Mouse (Mus musculus) spleen, adult 2 months (tissue): ENCODE data around the gene Pigm. TPM values are rescaled to one million over a fixed set of nuclear protein-coding genes. Genes with fewer than 3 reads are reported as not detected.

Source experiments
- DNase-seq, 2 experiments: peaks; one replicate each; pipeline versions ENCODE4 v3.0.0 to v3.0.0-alpha.2; 2012 to 2021; ENCODE audit warnings: low spot score in 2 of 2, low read depth in 1 of 2
- H3K27ac ChIP-seq: fragments of 200-500 bp; 2 replicates; pipeline ENCODE4 v1.5.1; 2012; ENCODE audit warnings: low read length, inconsistent platforms; ENCODE audit not compliant: insufficient read depth
- H3K27me3 ChIP-seq: fragments of 200-500 bp; 2 replicates; pipeline ENCODE4 v1.6.1; 2012; ENCODE audit warnings: mild to moderate bottlenecking, moderate library complexity, low read length, inconsistent platforms; ENCODE audit not compliant: control insufficient read depth, insufficient read depth
- H3K36me3 ChIP-seq: fragments of 200-500 bp; 2 replicates; pipeline ENCODE4 v1.6.1; 2012; ENCODE audit warnings: mild to moderate bottlenecking, low read length, inconsistent platforms; ENCODE audit not compliant: control insufficient read depth, insufficient read depth
- H3K4me1 ChIP-seq: fragments of 200-500 bp; 2 replicates; pipeline ENCODE4 v1.6.1; 2011; ENCODE audit warnings: inconsistent platforms; ENCODE audit not compliant: control insufficient read depth, insufficient read depth, insufficient read length
- H3K4me3 ChIP-seq: fragments of 200-500 bp; 2 replicates; pipeline ENCODE4 v1.5.1; 2011; ENCODE audit warnings: mild to moderate bottlenecking, inconsistent platforms; ENCODE audit not compliant: insufficient read depth, insufficient read length; ENCODE audit errors: extremely low read depth
- CTCF ChIP-seq: fragments of 200-500 bp; IDR thresholded peaks from 2 replicates; pipeline ENCODE4 v1.5.1; 2011; ENCODE audit warnings: mild to moderate bottlenecking, inconsistent platforms; ENCODE audit not compliant: insufficient read depth, insufficient read length, insufficient replicate concordance; ENCODE audit errors: extremely low read depth
- POLR2A ChIP-seq: fragments of 200-500 bp; IDR thresholded peaks from 2 replicates; pipeline ENCODE4 v1.6.1; 2011; ENCODE audit warnings: low read depth, low read length, inconsistent platforms
- WGBS: fragments of 180-500 bp; shearing (Covaris S2); methylation state at CpG from one replicate; pipeline ENCODE4 v1.1.7; 2018; 5-methylcytosine and 5-hydroxymethylcytosine counted together
- polyA plus RNA-seq: library from polyadenylated mRNA; depleted of rRNA; stranded (reverse); fragments of >200 nt; gene quantifications from 2 replicates; pipeline ENCODE4 v1.2.3, GENCODE M21; 2012

The Pigm gene
- polyA plus RNA-seq, 1 experiment = 8.8 TPM

GRCm38 (mm10) chr1:172349916-172350812 lies 26.2 kb upstream of the Pigm start:
- H3K36me3 ChIP-seq = no peaks in the 10 kb centered on the region
- TF ChIP-seq CTCF (no peak), POLR2A (no peak)
- H3K27ac ChIP-seq = no peak overlapping the region
- H3K4me1 ChIP-seq = no peaks in the 10 kb centered on the region
- no peak for DNase-seq
- no peak overlapping the region for H3K4me3 ChIP-seq
- WGBS = 46% methylated on average over 19 of the region's 19 CpGs
- no peaks in the 10 kb centered on the region; the same call in 1 of the 2 replicates for H3K27me3 ChIP-seq

- 70% methylated on average over 6 of the region's 6 CpGs for WGBS
- TF ChIP-seq CTCF (no peak), POLR2A (no peak)
- H3K27ac ChIP-seq = no peak overlapping the region
- DNase-seq = no peak
- no peaks in the 10 kb centered on the region for H3K4me1 ChIP-seq
- no peaks in the 10 kb centered on the region for H3K36me3 ChIP-seq
- H3K27me3 ChIP-seq = no peaks in the 10 kb centered on the region; the same call in 1 of the 2 replicates
- H3K4me3 ChIP-seq = no peak overlapping the region
Observed at GRCm38 (mm10) chr1:172352001-172352400, 24.3 kb upstream of the Pigm start.

- no peak for DNase-seq
- no peak overlapping the region for H3K27ac ChIP-seq
- no peak for TF ChIP-seq POLR2A
- WGBS = 37% methylated on average over 3 of the region's 3 CpGs
- H3K4me1 ChIP-seq = no peaks in the 10 kb centered on the region
- H3K27me3 ChIP-seq = no peaks in the 10 kb centered on the region; the same call in 1 of the 2 replicates
- H3K36me3 ChIP-seq = no peaks in the 10 kb centered on the region
- H3K4me3 ChIP-seq = no peak overlapping the region
Observed at GRCm38 (mm10) chr1:172352453-172352852, 23.9 kb upstream of the Pigm start.

- no peak for TF ChIP-seq CTCF
- no peak for TF ChIP-seq POLR2A
- Histone ChIP-seq H3K36me3 (no peaks in the 10 kb centered on the region), H3K27me3 (no peaks in the 10 kb centered on the region; the same call in 1 of the 2 replicates), H3K4me1 (no peaks in the 10 kb centered on the region), H3K27ac (no peak overlapping the region), H3K4me3 (no peak overlapping the region)
- WGBS = 66% methylated on average over 3 of the region's 3 CpGs
- DNase-seq = no peak
Observed at GRCm38 (mm10) chr1:172355336-172355735, 21.0 kb upstream of the Pigm start.

- H3K4me3 ChIP-seq = no peak overlapping the region
- WGBS = 6% methylated on average over 1 of the region's 1 CpGs
- H3K4me1 ChIP-seq = no peaks in the 10 kb centered on the region
- no peaks in the 10 kb centered on the region for H3K36me3 ChIP-seq
- peak; percentile 90; the same call in 1 of the 2 replicates for TF ChIP-seq CTCF
- no peak for TF ChIP-seq POLR2A
- DNase-seq = peak in 1 of 2 experiments; percentile 55
- H3K27me3 ChIP-seq = no peaks in the 10 kb centered on the region; the same call in 1 of the 2 replicates
- H3K27ac ChIP-seq = no peak overlapping the region
Observed at GRCm38 (mm10) chr1:172357550-172357949, 18.8 kb upstream of the Pigm start.

GRCm38 (mm10) chr1:172358341-172358740 lies 18.0 kb upstream of the Pigm start:
- 80% methylated on average over 10 of the region's 10 CpGs for WGBS
- no peak for TF ChIP-seq CTCF
- no peak for TF ChIP-seq POLR2A
- DNase-seq = no peak

GRCm38 (mm10) chr1:172364684-172365083 lies 11.7 kb upstream of the Pigm start:
- TF ChIP-seq POLR2A (no peak), CTCF (peak; percentile 36; the same call in 1 of the 2 replicates)
- peaks cover 2% of the 10 kb centered on the region; the same call in 1 of the 2 replicates for H3K4me1 ChIP-seq
- 16% methylated on average over 6 of the region's 6 CpGs for WGBS
- DNase-seq = no peak
- no peak overlapping the region for H3K4me3 ChIP-seq
- no peak overlapping the region for H3K27ac ChIP-seq
- no peaks in the 10 kb centered on the region for H3K36me3 ChIP-seq
- no peaks in the 10 kb centered on the region; the same call in 1 of the 2 replicates for H3K27me3 ChIP-seq

More at GRCm38 (mm10) chr1:172358341-172358740, 18.0 kb upstream of the Pigm start:
- H3K4me1 ChIP-seq = no peaks in the 10 kb centered on the region
- H3K36me3 ChIP-seq = no peaks in the 10 kb centered on the region
- no peak overlapping the region for H3K4me3 ChIP-seq
- no peak overlapping the region for H3K27ac ChIP-seq
- H3K27me3 ChIP-seq = no peaks in the 10 kb centered on the region; the same call in 1 of the 2 replicates
